Mouse (Mus musculus) left cerebral cortex, adult 2 months (tissue): ENCODE measurements at regions not wholly inside any gene's neighbourhood (a gene's known extent, or its start where the extent isn't known, plus 50 kb on each side); places are given as distances from the start of the nearest gene placed in this dataset.

Experiments used
- DNase-seq, 2 experiments: peaks; one replicate each; pipeline ENCODE4 v3.0.0; 2021 to 2022; ENCODE audit warnings: low spot score in 2 of 2, mixed read lengths in 1 of 2; ENCODE audit errors: extremely low spot score in 1 of 2
- H3K27ac ChIP-seq: fragments of 200-600 bp; 2 replicates; pipeline ENCODE4 v1.8.1; 2022
- H3K4me3 ChIP-seq: fragments of 200-600 bp; 2 replicates; pipeline ENCODE4 v1.8.1; 2022
- CTCF ChIP-seq: fragments of 200-600 bp; IDR thresholded peaks from 2 replicates; pipeline ENCODE4 v1.8.1; 2022; ENCODE audit warnings: antibody characterized with exemption, mild to moderate bottlenecking, moderate library complexity
- intact Hi-C: fragments of 180-260 bp; cut with DNase I; formaldehyde crosslinking; loops from one replicate; pipeline ENCODE4 v1.15.1; 2025

GRCm38 (mm10) chr7:133492626-133493025 is 109.3 kb downstream of the Tex36 start:
- DNase-seq, result no peak
- intact Hi-C loops, result no loop called here
- TF ChIP-seq CTCF, result no peak
- Histone ChIP-seq H3K4me3 (no peak overlapping the region), H3K27ac (no peak overlapping the region)

DNA sequence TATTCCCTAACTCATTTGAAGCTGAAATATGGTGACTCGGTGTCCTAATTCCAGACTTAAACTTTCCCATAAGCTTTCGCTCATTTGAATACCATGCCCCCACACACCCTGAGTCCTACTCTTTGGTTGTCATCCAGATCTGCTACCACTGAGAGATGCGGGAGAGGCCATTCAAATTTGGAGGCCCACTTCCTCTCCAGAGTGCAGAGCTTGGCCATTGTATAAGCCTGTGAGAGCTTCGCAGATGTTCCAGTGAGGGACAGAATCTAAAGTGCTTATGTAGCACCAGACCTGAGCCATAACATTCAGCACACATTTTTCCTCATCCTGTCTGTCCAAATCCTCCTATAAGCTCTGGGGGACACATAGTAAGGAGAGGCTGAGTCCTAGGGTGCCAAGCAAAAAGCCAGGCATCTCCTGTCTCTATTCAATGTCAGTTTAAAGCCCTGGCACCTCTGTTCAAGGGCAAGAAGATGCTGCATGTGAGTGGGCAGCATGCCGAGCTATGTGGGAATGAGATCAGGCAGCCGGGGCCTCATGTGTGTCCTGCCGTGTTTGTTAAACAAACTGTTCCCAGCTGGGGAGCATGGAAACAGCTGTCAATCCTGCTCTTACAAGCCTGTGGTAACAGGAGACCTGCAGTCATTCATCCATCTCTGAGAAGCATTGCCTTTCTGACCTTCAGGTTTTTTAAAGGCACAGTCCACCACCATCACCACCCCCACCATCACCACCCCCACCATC is 113.9 kb downstream of the Tex36 start:
- no peak for TF ChIP-seq CTCF
- Histone ChIP-seq H3K27ac (no peak overlapping the region), H3K4me3 (no peak overlapping the region)
- intact Hi-C loops, result no loop called here
- DNase-seq, result no peak

GRCm38 (mm10) chr7:133484430-133484841 is 117.5 kb downstream of the Tex36 start:
- Histone ChIP-seq H3K4me3 (no peak overlapping the region), H3K27ac (no peak overlapping the region)
- peak; percentile 31 for DNase-seq
- intact Hi-C loops, result no loop called here
- TF ChIP-seq CTCF, result no peak

DNA sequence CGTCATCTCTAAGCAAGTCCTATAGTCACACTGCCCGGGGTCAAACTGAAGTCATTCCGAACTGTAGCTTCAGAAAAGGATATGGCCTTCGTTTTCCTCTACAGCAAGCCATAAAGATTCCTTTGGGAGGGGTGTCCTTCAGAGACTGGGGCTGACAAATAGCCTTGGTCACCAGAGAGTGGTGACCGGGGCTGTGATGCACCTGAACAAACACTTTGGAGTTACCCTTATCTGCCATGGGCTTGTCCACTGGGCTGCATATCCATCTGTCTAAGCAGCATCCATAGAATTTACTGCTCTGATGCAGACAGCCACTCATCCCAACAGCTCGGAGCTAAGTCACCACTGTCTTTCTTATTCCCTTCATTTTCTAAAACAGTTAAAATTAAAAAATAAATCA is 120.4 kb downstream of the Tex36 start:
- no peak overlapping the region for H3K27ac ChIP-seq
- DNase-seq, result no peak
- intact Hi-C loops, result no loop called here
- no peak for TF ChIP-seq CTCF
- no peak overlapping the region for H3K4me3 ChIP-seq

- intact Hi-C loops, result no loop called here
- H3K4me3 ChIP-seq, result no peak overlapping the region
- TF ChIP-seq CTCF, result no peak
- DNase-seq, result no peak
- no peak overlapping the region for H3K27ac ChIP-seq
Measured at GRCm38 (mm10) chr7:133479679-133480078, 122.3 kb downstream of the Tex36 start.

GRCm38 (mm10) chr7:133477933-133478332 is 124.0 kb downstream of the Tex36 start:
- TF ChIP-seq CTCF, result peak; percentile 26
- H3K27ac ChIP-seq, result no peak overlapping the region
- intact Hi-C loops, result no loop called here
- no peak for DNase-seq
- no peak overlapping the region for H3K4me3 ChIP-seq

DNA sequence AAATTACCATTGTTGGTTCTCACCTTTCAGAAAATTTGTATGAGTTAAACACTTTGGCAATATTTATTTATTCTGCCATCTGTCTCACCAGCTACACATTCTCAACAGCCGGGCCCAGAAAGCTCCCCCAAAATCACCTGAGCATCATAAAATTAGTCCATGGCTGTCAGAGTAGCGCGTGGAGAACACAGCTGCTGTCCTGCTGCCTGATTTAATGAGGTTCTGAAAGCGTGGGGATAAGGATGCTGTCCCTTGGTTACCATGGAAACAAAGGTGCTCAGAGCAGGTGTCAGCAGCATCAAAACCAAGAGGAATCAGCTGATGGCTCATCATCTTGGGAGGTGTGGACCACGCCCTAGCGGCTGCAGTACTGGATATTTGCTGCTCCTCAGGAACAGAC is 124.7 kb downstream of the Tex36 start:
- intact Hi-C loops, result no loop called here
- H3K27ac ChIP-seq, result no peak overlapping the region
- no peak overlapping the region for H3K4me3 ChIP-seq
- peak in 1 of 2 experiments; percentile 18 for DNase-seq
- no peak for TF ChIP-seq CTCF

DNA sequence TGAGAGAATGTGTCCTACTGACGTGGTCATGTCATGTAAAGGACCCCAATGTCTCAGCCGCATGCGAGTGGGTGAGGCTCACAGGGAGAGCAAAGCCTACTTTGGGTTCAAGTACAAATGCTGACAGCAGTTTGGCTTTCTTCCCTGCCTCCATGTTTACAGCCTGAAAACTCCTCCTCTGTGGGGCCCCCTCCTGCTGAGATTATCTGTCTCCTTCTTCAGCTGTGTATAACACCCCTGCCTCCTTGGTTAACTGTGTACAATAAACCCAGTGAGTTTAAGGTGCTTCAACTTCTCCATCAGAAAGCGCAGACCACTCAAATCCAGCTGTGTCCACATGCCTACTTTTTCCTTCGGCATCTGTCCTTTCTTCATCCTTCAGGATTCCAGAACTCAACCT is 130.3 kb downstream of the Tex36 start:
- TF ChIP-seq CTCF, result no peak
- intact Hi-C loops, result no loop called here
- Histone ChIP-seq H3K27ac (no peak overlapping the region), H3K4me3 (no peak overlapping the region)
- no peak for DNase-seq

GRCm38 (mm10) chr7:133470620-133470958 is 131.4 kb downstream of the Tex36 start:
- no peak overlapping the region for H3K27ac ChIP-seq
- no peak for TF ChIP-seq CTCF
- intact Hi-C loops, result no loop called here
- H3K4me3 ChIP-seq, result no peak overlapping the region
- DNase-seq, result no peak

- Histone ChIP-seq H3K27ac (no peak overlapping the region), H3K4me3 (no peak overlapping the region)
- intact Hi-C loops, result no loop called here
- DNase-seq, result no peak
- no peak for TF ChIP-seq CTCF
Measured at GRCm38 (mm10) chr7:133469952-133470619, 131.9 kb downstream of the Tex36 start.

DNA sequence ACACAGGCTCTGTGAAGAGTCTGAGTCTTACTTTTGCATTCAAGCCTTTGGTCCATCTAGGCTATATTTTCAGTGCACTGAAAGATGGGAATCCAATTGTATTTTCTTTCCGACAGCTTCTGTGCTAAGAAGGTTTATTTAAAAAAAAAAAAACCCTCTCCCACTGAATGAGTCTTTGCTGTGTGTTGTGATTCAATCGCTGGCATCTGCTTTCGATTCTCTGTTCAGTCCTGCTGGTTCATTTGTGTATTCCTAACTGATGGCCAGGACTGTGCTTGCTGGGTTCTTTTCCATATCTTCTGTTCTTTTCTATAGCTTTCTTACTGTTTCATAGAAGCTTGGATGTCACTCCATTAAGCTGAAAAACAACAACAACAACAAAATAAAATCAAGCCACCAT is 132.9 kb downstream of the Tex36 start:
- intact Hi-C loops, result no loop called here
- no peak for DNase-seq
- TF ChIP-seq CTCF, result no peak
- Histone ChIP-seq H3K4me3 (no peak overlapping the region), H3K27ac (no peak overlapping the region)

DNA sequence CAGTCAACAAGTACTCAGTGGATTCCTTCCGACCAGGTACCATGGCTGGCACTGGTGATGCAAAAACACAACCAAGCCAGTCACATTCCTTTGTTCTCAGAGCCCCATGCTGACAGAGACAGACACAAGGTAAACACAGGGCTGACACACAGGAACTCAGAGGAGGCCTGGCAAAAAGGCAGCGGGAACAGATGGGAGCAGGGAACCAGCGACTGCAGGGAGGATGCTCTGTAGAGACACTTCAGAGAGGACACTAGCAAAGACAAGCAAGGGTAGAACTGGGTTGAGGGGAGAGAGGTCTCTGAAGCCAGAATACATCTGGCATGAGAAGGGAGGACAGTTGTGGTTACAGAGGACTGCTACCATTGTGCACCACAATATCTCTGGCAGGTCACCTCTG is 133.6 kb downstream of the Tex36 start:
- no peak for DNase-seq

DNA sequence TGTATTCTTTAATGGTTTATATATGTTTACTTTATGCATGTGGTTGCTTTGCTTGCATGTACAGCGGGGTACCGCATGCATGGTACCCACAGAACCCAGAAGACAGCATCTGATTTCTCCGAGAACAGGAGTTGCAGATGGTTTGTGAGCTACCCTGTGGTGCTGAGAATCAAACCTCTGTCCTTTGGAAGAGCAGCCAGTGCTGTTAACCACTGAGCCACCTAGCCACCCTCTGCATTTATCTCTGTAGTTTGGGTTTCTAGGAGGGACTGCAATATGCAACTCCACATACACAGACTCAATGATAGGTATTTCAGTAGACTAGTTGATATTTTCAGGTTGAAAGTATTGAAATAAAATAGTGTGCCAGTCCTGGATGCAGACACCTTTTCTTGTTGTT is 134.4 kb downstream of the Tex36 start:
- TF ChIP-seq CTCF, result no peak
- Histone ChIP-seq H3K27ac (no peak overlapping the region), H3K4me3 (no peak overlapping the region)
- intact Hi-C loops, result no loop called here
- no peak for DNase-seq

More for the DNA sequence above, 133.6 kb downstream of the Tex36 start:
- no peak overlapping the region for H3K4me3 ChIP-seq
- TF ChIP-seq CTCF, result no peak
- intact Hi-C loops, result no loop called here
- H3K27ac ChIP-seq, result no peak overlapping the region
